Mouse (Mus musculus): ENCODE measurements at regions not wholly inside any gene's neighbourhood (a gene's known extent, or its start where the extent isn't known, plus 50 kb on each side); places are given as distances from the start of the nearest gene placed in this dataset.

DNA sequence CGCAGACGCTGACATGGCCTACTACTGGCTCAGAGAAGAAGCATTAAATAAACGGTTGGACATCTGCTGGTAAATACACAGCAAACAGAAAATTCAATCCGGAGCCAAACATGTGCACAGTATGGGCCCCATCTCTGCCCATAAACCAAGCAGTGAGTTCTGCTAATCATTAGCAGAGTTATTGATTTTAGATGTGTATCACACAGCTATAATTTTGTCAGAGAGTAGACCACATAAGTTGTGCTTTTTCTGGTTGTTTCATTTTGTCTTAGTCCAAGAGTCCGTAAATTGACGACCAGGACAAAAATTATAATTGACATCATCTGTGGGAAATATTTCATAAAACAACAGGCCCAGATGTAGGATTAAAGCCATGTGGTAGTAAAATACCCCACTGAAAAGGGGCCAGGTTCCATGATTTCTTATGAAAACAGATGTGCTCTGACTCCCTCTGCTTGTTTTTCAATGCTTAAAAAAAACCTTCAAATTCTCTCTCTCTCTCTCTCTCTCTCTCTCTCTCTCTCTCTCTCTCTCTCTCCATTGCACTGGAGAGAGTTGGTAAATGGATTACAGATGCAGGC, 339.3 kb downstream of the Hao1 start:
- peak; percentile 36 for DNase-seq (ENCODE audit: low read depth, low spot score)

DNA sequence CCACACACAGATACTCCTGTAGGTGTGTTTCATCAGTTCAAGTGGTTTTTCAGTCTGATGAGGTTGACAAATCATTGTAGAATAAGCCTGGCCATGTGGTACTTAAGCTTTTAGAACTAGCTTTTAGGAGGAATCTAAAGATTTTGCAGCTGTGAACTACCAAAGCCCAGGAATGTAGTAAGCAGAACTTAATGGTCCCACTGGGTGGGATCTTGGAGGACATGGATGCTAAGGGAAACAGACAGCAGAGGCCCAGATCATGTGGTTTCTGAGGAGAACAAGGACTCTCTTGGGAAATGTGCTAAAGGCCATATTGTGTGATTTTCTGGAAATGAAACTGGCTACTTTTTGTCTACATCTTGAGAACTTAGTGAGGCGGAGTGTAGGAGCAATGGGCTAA, 350.9 kb downstream of the Hao1 start:
- DNase-seq (ENCODE audit: low read depth, low spot score) = peak; percentile 50

DNA sequence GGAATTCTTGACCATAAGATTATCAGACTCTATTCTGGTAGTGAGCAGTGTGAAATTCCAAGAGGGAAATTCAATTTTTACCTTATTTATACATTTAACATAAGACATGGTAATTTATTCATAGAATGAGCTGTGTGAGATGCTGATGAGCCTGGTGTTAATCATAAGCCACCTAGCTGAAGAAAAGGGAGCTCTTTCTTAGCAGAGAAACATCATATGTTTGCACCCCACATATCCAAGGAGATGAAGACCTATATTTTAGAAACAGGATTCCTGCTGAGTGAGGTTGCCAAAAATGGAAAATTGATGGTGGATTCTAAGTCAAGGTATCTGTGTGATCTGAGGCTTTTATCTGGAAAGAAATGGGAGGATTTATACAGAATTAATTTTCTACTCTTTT, 358.2 kb downstream of the Hao1 start:
- no peak for DNase-seq (ENCODE audit: low read depth, low spot score)

GRCm38 (mm10) chr2:134189435-134190063, 364.6 kb downstream of the Hao1 start:
- no peak for DNase-seq (ENCODE audit: low read depth, low spot score)

Data from skeletal muscle tissue, adult 2 months (tissue).